Mouse (Mus musculus) lung, postnatal 0 days (tissue): ENCODE results near the gene Galm.

Experiments
- CTCF ChIP-seq: IDR thresholded peaks from 2 replicates; pipeline ENCODE4 v1.5.1; 2016; ENCODE audit warnings: antibody characterized with exemption, mild to moderate bottlenecking
- EP300 ChIP-seq: IDR thresholded peaks from 2 replicates; pipeline ENCODE4 v1.6.1; 2016; ENCODE audit warnings: antibody characterized with exemption, mild to moderate bottlenecking, control low read depth

GRCm38 (mm10) chr17:80166346-80166745 is 39.1 kb downstream of the Galm start:
- TF ChIP-seq CTCF (no peak), EP300 (no peak)
